Mouse (Mus musculus): ENCODE data around the gene Dgke. TPM values are rescaled to one million over a fixed set of nuclear protein-coding genes. Genes with fewer than 3 reads are reported as not detected.
A peak's percentile ranks its signal among the peaks of the same experiment; 100 is the strongest.
"Not testable (repeated sequence)": the region's sequence is repeated elsewhere in the genome, so short reads cannot be mapped to it uniquely, and the experiment has no call there.

Dgke gene
- polyA plus RNA-seq, 1 experiment, result 35.7 TPM

DNA sequence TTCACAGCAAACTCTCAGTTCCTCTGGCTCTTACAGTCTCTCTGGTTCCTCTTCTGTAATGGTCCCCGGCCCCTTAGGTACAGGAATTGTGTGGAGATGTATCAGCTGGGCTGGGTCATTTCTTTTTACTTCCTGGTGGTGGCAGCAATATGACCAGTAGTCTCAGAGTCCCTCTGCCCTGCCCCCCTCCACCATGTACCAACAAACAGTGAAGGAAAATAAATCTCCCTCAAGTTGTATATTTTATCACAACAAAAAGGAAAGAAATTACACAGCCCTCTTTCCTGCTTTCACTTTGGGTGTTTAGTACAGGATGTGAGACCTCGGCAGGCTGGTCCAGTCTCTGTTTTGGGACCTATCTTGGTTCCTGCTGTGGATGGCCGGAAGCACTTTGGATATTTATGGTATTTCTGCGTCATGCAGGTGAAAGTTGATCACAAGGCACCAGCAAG, 9.7 kb upstream of the Dgke start:
- no peak for DNase-seq (ENCODE audit: extremely low spot score in 1 of 2, low spot score in 1 of 2)

DNA sequence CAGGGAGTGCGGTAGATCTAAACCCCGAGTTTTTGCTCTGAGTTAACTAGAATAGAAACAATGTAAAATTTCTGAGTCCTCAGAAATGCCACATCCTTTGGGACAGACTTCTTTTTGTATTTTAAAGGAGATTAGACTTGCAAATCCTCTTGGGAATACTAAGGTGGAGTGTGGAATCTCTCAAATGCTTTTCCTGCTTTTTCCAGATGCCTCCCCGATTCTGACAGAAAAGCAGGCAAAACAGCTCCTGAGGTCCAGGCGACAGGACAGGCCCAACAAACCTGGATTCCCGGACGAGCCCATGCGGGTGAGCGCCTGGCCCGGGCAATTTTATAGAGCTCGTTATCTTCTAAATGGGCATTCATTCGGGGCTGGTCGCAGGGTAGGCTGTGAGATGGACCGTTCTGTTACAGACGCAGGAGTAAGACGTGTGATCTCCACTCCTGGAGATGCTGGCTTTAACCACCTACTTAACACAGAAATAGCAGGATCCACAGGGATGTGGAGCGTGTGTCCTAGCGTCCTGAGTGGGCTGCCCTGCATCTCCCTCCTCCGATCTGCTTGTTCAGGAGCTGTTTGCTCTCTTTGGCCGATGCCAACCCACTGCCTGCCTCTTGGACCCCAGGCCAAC, 8.2 kb upstream of the Dgke start:
- DNase-seq (ENCODE audit: extremely low spot score in 1 of 2, low spot score in 1 of 2), result peak in 1 of 2 experiments; percentile 32

DNA sequence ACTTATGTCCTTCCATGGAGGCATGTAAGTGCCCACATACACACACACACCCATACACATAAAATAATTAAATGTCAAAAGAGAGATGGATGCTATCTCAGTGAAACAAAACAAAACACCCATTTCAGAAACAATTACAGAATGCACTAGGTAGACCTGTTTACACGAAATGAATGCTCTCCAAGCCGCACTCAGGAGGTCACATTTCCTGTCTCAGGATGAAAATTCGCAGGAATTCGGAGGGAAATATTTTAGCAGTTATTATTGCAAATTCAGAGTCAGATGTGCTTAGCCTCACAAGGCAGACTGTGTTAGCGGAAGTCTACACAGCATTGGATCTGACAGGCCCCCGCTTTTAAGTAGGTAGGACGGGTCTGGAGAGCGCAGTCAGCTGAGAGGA, 6.9 kb upstream of the Dgke start, which contains the start of gene Gm525:
Gene Gm525, plus strand, starts transcription at position 301 of the 400 bp plus-strand sequence.
- no peak for DNase-seq (ENCODE audit: extremely low spot score in 1 of 2, low spot score in 1 of 2)

DNA sequence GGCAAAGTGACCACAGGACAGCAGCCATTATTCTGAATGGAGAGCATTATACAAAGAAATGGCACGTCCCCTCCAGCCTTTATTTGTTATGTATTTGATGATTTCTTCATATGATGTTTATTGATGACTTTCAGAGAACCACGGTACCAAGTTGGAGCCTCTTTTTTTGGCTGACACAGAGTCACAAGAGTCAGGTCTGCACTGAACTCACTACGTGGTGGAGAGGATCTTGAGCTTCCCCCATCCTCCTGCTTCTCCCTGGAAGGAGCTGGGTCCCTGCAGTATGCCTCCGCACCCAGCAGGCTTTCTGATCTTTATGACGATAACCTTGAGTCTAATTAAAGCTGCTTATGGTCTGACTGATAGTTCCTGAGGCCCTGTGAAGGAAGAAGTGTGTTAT, 4.9 kb upstream of the Dgke start:
- DNase-seq (ENCODE audit: extremely low spot score in 1 of 2, low spot score in 1 of 2), result no peak

DNA sequence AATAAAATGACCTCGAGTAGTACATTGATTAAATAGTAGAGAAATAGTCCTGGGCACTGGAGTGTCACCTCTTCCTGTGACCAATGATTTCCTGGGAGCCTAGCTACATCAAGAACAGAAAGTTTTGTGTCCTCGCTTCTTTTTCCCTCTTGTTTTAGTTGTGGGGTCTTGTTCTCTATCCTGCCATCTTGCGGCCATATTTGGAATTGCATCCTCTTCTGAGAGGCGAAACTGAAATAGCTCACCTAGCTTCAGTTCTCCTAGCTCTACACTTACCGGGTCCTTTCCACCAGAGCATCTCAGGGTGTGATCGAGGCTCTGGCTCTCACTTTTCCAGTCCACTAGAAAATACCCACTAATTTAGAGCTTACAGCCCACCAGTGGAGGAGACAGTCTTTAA, 2.7 kb upstream of the Dgke start:
- peak in 1 of 2 experiments; percentile 80 for DNase-seq (ENCODE audit: extremely low spot score in 1 of 2, low spot score in 1 of 2)

DNA sequence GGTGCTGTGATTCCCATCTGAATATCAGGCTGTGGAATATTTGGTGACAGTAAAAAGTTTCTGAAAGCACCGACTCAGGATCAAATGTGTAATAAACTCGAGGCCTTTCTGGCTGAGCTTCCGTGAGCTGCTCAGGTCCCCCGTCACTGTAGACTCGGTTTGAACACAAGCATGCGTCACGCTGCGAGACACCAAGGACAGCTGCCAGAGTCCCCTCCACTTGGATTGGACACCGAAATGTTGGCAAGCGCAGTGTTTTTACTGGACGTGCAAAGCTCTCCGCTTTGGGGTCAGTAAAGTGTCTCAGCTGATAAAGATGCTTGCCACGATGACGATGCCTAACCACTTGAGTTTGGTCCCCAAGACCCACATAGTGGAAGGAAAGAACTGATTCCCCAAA, 2.0 kb upstream of the Dgke start:
- no peak for DNase-seq (ENCODE audit: extremely low spot score in 1 of 2, low spot score in 1 of 2)

DNA sequence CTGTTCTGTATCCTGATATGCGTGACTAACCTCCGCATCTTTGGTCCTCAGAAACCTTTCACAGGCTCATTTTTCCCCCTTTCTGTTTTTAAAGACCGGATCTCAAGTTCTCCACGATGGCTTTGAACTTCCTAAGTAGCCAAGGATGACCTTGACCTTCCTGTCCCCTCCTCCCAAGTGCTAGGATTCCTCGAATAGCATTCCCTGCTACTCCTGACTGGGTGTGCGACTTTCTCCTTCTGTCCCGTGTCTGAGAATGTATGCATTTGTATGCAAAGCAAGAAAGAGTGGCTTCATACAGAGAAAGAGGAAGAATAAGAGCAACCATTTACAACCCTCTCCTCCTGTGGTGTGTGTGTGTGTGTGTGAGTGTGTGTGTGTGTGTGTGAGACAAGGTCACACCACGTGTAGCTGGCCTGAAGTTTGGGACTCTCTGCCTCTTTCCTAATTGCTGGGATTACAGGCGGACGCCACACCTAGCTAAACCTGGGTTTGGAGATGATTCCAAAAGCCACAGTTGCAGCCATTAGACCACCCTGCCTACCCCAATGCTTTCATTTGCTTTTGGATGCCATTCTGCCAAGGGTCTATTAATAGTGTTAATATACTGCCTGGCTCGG, 1.3 kb upstream of the Dgke start:
- DNase-seq (ENCODE audit: extremely low spot score in 1 of 2, low spot score in 1 of 2), result no peak

DNA sequence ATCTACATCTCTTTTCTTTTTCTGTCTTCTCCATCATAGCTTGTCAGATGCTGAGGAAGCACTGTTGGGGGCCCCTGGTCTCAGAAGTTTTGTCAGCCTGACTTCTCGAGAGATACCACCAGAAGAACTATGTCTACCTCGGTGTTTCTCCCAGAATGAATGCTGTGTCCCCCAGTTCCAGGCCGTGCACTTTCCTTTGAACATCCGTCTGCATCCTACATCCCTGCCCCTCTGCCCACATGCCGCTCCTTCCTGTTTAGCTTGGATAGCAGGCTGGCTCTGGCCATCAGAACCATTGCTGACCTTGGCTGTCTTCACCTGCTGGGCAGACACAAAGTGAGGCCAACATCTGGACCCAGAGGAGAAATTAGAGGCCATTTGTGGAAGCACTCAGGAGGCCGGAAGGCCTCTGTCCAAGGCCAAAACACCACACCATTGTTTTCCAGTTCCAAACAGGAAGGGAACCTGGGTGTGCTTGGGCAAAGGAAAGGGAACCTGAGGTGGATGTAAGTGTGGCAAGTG, 712 bp upstream of the Dgke start:
- no peak for DNase-seq (ENCODE audit: extremely low spot score in 1 of 2, low spot score in 1 of 2)

DNA sequence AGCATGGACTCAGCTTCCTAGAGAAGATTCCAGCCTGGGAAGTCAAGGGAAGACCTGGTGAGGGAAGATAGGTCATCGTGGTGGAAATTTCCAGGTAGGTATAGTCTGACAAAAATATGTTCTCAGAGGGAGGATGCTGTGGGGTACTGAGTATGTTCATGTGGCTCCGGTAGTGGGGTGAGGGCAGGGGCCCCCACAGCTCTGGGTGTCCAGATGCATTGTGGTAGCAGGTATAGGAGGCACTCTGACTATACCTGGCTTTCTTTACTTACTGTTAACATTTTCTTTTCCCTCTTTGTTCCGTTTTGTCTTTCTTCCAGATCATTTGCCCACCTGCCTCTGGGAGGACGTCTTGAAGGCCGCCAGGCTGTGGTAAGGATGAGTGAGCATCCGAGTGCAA, 524 bp downstream of the Dgke start:
- no peak for DNase-seq (ENCODE audit: extremely low spot score in 1 of 2, low spot score in 1 of 2)

DNA sequence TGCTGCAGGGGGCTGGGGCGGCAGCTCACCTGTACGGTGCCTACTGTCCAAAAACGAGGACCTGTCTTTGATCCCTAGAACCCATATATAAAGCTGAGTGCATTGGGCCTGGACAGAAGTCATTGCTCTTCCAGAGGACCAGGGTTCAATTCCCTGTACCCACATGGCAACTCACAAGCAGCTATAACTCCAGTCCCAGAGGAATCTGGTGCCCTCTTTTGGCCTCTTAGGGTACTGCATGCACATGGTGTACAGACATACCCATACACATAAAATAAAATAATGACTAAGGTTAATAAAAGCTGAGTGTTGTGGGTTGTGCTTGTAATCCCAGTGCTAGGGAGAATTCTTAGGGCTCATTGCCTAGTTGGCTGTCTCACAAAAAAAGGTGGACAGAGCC, 1.4 kb downstream of the Dgke start:
- no peak for DNase-seq (ENCODE audit: extremely low spot score in 1 of 2, low spot score in 1 of 2)

DNA sequence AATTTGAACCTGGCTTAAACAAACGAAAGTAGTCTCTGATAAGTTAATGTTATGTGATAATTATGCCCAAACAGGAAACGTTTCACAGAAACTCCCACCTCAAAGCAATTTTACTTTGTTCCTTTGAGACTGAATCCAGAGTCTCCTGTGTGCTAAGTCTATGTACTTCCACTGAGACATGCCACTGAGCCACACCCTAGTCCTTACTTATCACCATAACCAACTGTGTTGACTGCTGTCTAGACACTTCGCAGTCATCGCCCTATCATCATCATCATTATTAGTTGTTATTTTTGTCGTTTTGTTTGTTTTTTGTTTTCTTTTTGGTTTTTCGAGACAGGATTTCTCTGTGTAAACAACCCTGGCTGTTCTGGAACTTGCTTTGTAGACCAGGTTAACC, 2.3 kb downstream of the Dgke start:
- DNase-seq (ENCODE audit: extremely low spot score in 1 of 2, low spot score in 1 of 2), result no peak

DNA sequence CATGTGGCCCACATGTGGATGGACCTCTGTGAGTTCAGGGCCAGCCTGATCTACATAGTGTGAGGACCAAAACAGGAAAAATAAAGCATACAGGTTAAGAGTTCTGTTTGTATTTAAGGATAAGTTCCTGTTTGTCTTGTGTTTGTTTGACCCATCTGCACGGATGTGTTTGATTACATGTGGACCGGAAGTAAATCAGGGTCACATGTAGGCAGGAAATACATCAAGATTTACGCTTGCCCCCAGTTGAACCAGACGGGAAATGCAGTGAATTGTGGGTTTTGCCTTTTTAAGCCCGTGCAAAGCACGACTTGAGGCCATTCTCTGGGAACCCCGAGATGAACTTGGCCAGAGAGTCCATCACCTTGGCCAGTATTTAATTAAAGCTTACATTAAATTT, 5.3 kb downstream of the Dgke start:
- no peak for DNase-seq (ENCODE audit: extremely low spot score in 1 of 2, low spot score in 1 of 2)

DNA sequence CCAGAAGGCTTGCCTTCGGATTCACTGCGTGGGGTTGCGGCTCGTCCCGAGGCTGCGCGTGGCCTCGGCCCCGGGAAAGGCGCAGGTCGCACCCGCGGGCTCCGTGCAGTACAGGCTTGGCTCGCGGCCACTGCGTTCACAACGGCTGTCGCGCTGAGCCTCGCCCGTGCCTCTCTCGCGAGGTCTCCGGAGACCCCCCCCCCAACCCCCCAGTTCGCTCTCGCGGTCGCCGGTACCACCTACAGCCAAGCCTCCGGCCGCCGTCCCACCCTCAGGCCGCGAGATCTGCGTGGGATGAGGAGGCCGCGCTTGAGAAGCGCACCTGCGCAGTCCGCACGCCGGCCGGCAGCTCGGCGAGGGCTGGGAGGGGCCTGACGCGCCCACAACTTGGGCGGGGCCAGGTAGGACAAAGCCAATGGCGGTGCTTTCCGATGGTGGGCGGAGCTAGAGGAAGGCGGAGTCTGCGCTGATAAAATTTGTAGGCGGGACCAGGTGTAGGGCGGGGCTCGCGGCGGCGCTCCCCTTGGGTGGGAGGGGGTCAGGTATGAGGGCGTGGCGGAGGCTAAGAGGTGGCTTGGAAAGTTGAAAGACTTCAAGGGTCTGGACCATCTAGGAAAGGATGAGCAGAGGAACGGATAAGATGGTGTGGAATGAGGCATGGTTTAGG, 6.1 kb downstream of the Dgke start:
- DNase-seq (ENCODE audit: extremely low spot score in 1 of 2, low spot score in 1 of 2), result peak; percentile 90 to 94

DNA sequence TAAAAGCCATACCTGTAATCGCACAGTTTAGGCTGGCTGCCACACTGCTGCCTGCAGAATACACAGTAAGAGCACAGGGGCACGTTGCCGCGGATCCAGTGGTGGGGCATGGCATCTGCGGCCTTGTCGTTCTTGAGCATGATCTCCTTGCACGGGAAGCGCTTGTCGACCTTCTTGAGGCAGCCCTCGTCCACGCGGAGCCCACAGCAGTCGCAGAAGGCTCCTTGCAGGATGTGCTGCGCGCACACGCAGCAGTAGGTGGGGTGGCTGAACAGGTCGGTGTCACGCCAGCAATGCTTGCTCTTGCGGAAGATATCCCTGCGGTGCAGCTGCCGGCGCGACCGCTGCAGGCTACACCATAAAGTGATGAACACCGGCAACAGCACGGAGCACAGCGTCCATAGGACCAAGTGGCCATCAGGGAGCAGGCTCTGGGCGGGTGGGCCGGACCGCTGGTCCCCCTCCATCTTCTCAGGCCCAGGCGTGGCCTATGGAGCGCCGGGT, 6.7 kb downstream of the Dgke start:
- DNase-seq (ENCODE audit: extremely low spot score in 1 of 2, low spot score in 1 of 2), result peak in 1 of 2 experiments; percentile 44

DNA sequence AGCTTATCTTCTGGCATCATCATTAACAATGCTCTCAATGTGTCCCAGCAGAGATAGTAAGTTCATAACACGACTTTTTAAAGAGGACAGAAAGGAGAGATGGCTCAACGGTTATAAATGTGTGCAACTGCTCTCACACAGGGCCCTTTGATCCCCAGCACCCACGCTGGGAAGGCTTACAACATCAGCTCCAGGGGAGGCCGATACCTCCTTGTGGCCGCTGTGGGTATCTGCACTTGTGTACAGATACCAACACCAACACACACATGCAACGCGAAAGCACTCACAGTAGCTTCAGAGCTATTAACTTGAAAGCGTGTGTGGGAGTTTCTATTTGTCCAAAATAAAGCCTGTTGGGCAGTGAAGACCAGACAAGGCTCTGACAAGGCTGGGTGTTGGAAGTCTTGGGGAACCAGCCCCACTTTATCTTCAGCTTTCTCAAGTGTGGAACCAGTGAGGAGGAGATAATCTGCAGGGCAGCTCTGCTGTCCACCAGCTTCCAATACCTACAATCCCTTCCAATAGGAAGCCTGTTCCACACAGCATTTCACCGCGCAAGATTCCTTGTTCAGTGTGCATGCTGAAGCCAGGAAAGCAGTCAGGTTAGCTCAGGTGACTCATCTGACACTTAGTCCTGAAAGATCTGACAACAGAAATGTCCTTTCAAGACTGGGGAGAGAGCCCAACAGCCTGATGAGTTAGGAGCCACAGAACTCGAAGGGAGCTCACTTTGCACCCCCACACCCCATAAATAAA, 8.0 kb downstream of the Dgke start:
- DNase-seq (ENCODE audit: extremely low spot score in 1 of 2, low spot score in 1 of 2), result peak in 1 of 2 experiments; percentile 18

DNA sequence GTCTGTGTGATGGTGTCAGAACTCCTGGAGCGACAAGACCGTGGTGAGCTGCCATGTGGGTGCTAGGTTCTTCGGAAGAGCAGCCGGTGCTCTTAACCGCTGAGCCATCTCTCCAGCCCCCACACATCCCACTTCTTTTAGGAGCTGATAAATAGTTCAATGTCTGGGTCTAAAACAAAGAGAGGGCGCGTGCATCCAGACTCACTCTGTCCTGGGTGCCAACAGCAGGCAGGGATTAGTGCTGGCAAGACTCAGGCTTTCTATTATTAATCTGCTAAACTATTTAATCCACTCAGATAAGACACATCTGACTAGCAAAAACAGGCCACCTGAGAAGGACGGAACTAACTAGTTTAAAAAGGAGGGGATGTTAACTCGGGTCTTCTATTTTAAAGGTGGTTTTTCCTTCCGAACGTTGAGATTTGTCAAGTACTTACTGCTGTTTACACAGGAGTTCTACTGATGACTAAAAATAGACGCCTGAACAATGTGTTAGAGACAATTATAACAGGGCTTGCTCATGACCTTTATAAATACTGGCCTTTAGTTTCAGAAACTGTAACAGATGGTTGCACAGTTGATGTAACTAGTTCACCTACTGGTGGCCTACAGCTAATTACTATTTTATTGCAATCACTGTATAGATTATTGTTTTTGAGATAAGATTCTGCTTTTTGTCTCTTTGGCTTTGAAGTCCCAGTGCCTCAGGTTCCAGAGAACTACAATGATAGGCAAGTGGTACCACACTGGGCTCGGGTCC, 10.5 kb downstream of the Dgke start:
- DNase-seq (ENCODE audit: extremely low spot score in 1 of 2, low spot score in 1 of 2), result no peak

DNA sequence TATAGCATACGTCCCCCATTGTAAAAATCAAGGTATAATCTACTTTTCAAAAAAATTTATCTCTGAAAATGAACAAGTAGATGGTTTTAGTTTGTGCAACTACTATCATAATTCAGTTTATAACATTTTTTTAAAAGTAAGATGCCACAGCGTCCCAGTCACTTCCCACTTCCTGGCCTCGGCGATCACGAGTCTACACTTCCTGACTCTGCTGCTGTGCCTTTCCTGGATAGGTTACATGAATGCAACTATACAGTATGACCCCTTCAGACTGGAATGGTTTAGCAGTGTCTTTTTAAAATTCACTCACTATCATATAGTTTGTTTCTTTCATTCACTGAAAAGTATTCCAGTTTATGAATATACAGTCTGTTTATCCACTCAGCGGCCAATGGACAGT, 14.9 kb downstream of the Dgke start:
- DNase-seq (ENCODE audit: extremely low spot score in 1 of 2, low spot score in 1 of 2), result no peak

DNA sequence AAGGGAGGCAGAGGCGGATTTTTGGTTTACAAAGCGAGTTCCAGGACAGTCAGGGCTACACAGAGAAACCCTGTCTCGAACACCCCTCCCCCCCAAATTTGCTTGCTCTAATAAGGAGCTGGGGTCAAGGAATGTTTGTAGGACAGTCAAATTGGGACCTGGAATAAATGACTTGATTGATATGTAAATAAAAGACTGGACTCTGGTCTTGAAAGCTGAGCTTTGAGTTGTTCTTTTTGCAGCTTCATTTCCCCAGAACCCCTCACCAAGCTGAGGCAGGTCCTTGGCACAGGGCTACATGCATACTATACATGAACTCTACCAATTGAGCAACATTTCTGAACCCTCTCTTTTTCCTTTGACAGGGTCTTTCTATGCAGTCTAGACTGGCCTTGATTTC, 20.6 kb downstream of the Dgke start:
- DNase-seq (ENCODE audit: extremely low spot score in 1 of 2, low spot score in 1 of 2), result no peak

DNA sequence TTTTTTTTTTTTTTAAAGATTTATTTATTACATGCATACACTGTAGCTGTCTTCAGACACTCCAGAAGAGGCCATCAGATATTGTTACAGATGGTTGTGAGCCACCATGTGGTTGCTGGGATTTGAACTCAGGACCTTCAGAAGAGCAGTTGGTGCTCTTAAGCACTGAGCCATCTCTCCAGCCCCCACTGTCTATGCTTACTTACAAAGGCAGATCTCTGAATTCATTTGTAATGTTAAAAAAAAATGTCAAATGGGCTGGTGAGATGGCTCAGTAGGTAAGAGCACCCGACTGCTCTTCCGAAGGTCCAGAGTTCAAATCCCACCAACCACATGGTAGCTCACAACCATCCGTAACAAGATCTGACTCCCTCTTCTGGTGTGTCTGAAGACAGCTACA, 21.1 kb downstream of the Dgke start:
- not testable (repeated sequence) for DNase-seq (ENCODE audit: extremely low spot score in 1 of 2, low spot score in 1 of 2)

DNA sequence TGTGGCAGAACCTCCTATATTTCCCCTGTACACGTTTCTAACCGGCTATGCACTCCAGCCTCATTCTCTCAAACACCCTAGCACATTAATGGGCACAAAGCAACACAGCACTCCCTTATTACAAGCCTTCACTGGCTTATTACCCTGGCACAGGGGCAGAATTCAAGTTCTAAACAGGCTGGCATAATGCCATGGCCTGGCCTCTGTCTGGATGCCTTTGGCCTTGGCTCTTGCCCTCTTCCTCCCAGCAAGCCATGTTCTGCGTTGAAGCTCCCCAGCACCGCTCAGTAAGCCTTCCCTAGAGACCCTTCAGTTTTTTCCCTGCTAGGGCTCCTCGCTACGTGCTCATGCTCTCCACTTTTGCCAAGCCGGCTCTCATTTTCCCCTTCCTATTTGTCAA, 23.6 kb downstream of the Dgke start:
- DNase-seq (ENCODE audit: extremely low spot score in 1 of 2, low spot score in 1 of 2), result no peak

Data from frontal cortex, adult 2 months (tissue).